11 mouse cellular contexts compared by ENCODE assay signal in genomic region chr9:50763331-50763730, GRCm38 (mm10). TPM values are rescaled to one million over a fixed set of nuclear protein-coding genes. Genes with fewer than 3 reads are reported as not detected.
DNase-seq lines count a peak whose midpoint lies in the region; ATAC-seq and TF ChIP-seq lines count a peak whose summit lies in the region.
"Had no signal": no experiment of that assay in that cellular context is flagged by ENCODE, and none has a peak within 500 bp of the region (broad histone marks: within the 10 kb centered on the region; RNA-seq: fewer than 3 reads in every experiment).

No protein-coding gene starts in this region.

- 68% methylated on average over 1 of the region's 1 CpGs for WGBS in hindbrain, postnatal 0 days

- no peak overlapping the region for H3K27ac ChIP-seq in hindbrain, postnatal 0 days
- H3K27ac ChIP-seq: hindbrain, embryonic 15.5 days; liver, embryonic 13.5 days had no signal

- H3K9me3 ChIP-seq in hindbrain, postnatal 0 days (ENCODE audit: low read length), result no peaks in the 10 kb centered on the region
- H3K9me3 ChIP-seq: hindbrain, embryonic 15.5 days; liver, embryonic 13.5 days had no signal

- H3K4me2 ChIP-seq in hindbrain, postnatal 0 days (ENCODE audit: low read depth, low read length), result no peak overlapping the region
- H3K4me2 ChIP-seq: hindbrain, embryonic 15.5 days; liver, embryonic 13.5 days had no signal

- H3K9ac ChIP-seq in hindbrain, postnatal 0 days (replicated peaks; ENCODE audit: low read length), result no peak overlapping the region
- H3K9ac ChIP-seq: hindbrain, embryonic 15.5 days; liver, embryonic 13.5 days had no signal

- peak; percentile 24 for DNase-seq in adrenal gland, postnatal 14 days
- DNase-seq in adrenal gland, adult 18-20 months (ENCODE audit: low spot score in 2 of 2), result no peak
- DNase-seq in kidney, postnatal 36 days, result peak; percentile 22 to 52
- no peak for DNase-seq in kidney, adult 9 months
- DNase-seq in 416B (ENCODE audit: low read depth), result peak; percentile 43
- peak; percentile 27 for DNase-seq in hindbrain, postnatal 0 days (ENCODE audit: low spot score)
- no peak for DNase-seq in urinary bladder, postnatal 36 days (ENCODE audit: low spot score in 2 of 2)
- DNase-seq in frontal cortex, postnatal 14 days (ENCODE audit: low spot score in 2 of 2), result no peak
- DNase-seq: adrenal gland, postnatal 25 days; liver, embryonic 13.5 days had no signal

- 0 out of 2 replicates have a peak, but pooled peaks cover 4% of the 10 kb centered on the region for H3K36me3 ChIP-seq in hindbrain, postnatal 0 days (ENCODE audit: insufficient read depth, low read length)

- H3K4me1 ChIP-seq in hindbrain, postnatal 0 days (ENCODE audit: insufficient read depth, low read length), result no peaks in the 10 kb centered on the region; the same call in 1 of the 2 replicates

- TF ChIP-seq CTCF in hindbrain, postnatal 0 days (IDR thresholded peaks at IDR 0.05; ENCODE audit: low read depth), result peak; percentile 64

- no peak overlapping the region for H3K4me3 ChIP-seq in hindbrain, postnatal 0 days (ENCODE audit: low read length)
- H3K4me3 ChIP-seq: hindbrain, embryonic 15.5 days; liver, embryonic 13.5 days had no signal

- no peak for ATAC-seq in hindbrain, postnatal 0 days

- no peaks in the 10 kb centered on the region for H3K27me3 ChIP-seq in hindbrain, postnatal 0 days (ENCODE audit: insufficient read depth, low read length)
- H3K27me3 ChIP-seq: hindbrain, embryonic 15.5 days had no signal

RNA-seq across cellular contexts. Expression of gene Fdxacb1, which starts 4.7 kb away (rescaled TPM):
- total RNA-seq in adrenal gland, postnatal 14 days (2021), result 5.7 and 6.4 TPM in 2 replicates
- 1 to 10 TPM; 4.5 to 5.6 TPM for total RNA-seq in adrenal gland, adult 18-20 months (2021)
- 8.9 and 11.7 TPM in 2 replicates for total RNA-seq in hindbrain, postnatal 0 days (2014; rRNA removed)
- 9.6 and 12.0 TPM in 2 replicates for polyA plus RNA-seq in hindbrain, postnatal 0 days (2015; fragmentation: Nextera tagmentation; extraction: Ambion mirVana)

RNA-seq across cellular contexts. Expression of gene Hspb2, which starts 11.2 kb away (rescaled TPM):
- total RNA-seq in adrenal gland, postnatal 14 days (2021), result 1.5 and 1.9 TPM in 2 replicates
- 1 to 10 TPM; 1.7 to 3.4 TPM for total RNA-seq in adrenal gland, adult 18-20 months (2021)
- total RNA-seq in hindbrain, postnatal 0 days (2014; rRNA removed), result 5.4 TPM in 1 of 2 replicates, not detected in the other
- polyA plus RNA-seq in hindbrain, postnatal 0 days (2015; fragmentation: Nextera tagmentation; extraction: Ambion mirVana), result 2.2 and 2.9 TPM in 2 replicates

RNA-seq across cellular contexts. Expression of gene Alg9, which starts 11.5 kb away (rescaled TPM):
- total RNA-seq in adrenal gland, postnatal 14 days (2021), result 26.0 and 28.4 TPM in 2 replicates
- 10 to 100 TPM; 22.2 to 30.1 TPM for total RNA-seq in adrenal gland, adult 18-20 months (2021)
- total RNA-seq in hindbrain, postnatal 0 days (2014; rRNA removed), result 92.7 and 94.0 TPM in 2 replicates
- 46.4 and 49.9 TPM in 2 replicates for polyA plus RNA-seq in hindbrain, postnatal 0 days (2015; fragmentation: Nextera tagmentation; extraction: Ambion mirVana)

RNA-seq across cellular contexts. Expression of gene 1110032A03Rik, which starts 12.0 kb away (rescaled TPM):
- 35.5 and 37.2 TPM in 2 replicates for total RNA-seq in adrenal gland, postnatal 14 days (2021)
- 10 to 100 TPM; 47.5 to 69.0 TPM for total RNA-seq in adrenal gland, adult 18-20 months (2021)
- total RNA-seq in hindbrain, postnatal 0 days (2014; rRNA removed), result 39.1 and 42.3 TPM in 2 replicates
- 66.2 and 75.0 TPM in 2 replicates for polyA plus RNA-seq in hindbrain, postnatal 0 days (2015; fragmentation: Nextera tagmentation; extraction: Ambion mirVana)

RNA-seq across cellular contexts. Expression of gene Cryab, which starts 12.2 kb away (rescaled TPM):
- 21.4 and 29.2 TPM in 2 replicates for total RNA-seq in adrenal gland, postnatal 14 days (2021)
- total RNA-seq in adrenal gland, adult 18-20 months (2021), result 10 to 100 TPM; 26.1 to 89.2 TPM
- 8.7 and 9.1 TPM in 2 replicates for total RNA-seq in hindbrain, postnatal 0 days (2014; rRNA removed)
- 31.2 and 31.4 TPM in 2 replicates for polyA plus RNA-seq in hindbrain, postnatal 0 days (2015; fragmentation: Nextera tagmentation; extraction: Ambion mirVana)

Comparison
In these comparisons a context has a peak if more than half of its experiments do, and no peak if none do; other contexts are left out.
1. DNase-seq: peak in adrenal gland, postnatal 14 days (single experiment), kidney, postnatal 36 days (2 of 2), 416B (single experiment) and hindbrain, postnatal 0 days (single experiment); none in adrenal gland, adult 18-20 months (0 of 2), kidney, adult 9 months (single experiment), urinary bladder, postnatal 36 days (0 of 2) and frontal cortex, postnatal 14 days (0 of 2).